16 mouse cellular contexts compared by ENCODE assay signal in the genomic region with DNA sequence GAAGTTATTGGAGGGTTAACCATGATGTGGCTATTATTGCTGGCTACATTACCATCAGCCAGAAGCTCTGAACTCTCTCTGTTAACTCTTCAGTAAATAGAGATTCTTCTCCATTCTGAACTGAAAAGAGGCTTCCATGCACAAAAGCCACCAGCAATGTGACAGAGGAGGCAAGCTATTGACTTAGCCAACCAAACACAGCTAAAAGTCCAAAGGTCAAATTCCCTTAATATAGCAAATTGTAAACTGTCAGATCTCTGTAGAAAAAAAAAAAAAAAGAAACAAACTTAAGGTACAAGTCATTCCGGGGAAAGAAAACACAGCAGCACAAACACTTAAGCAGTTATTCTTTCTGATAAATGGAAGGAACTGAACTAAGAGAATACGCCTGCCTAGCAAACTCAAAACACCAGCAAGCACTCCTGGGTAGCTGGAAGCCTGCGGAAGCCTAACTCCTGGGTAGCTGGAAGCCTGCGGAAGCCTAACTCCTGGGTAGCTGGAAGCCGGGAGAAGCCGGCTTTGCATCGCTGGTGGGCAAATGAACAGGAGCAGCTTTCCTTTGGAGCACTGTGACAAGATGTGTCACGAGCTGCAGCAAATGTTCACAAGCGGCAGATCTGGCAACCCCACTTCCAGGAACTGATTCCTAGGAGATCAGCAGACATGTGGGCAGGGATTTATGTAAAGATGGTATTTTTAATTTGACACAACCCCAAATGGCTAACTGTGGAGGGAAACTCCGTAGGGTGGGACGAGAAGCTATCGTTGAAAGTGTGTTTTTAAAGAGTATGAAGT.
DNase-seq lines count a peak whose midpoint lies in the region; ATAC-seq lines count a peak whose summit lies in the region.
"Had no signal": no experiment of that assay in that cellular context is flagged by ENCODE, and none has a peak within 500 bp of the region (broad histone marks: within the 10 kb centered on the region; RNA-seq: fewer than 3 reads in every experiment).

No protein-coding gene starts in this region.

- H3K9ac ChIP-seq in hindbrain, embryonic 16.5 days (ENCODE audit: low read depth, low read length): no peak overlapping the region
- H3K9ac ChIP-seq in lung, embryonic 16.5 days (ENCODE audit: low read length): no peak overlapping the region
- H3K9ac ChIP-seq in hindbrain, embryonic 15.5 days: no peak overlapping the region
- H3K9ac ChIP-seq in liver, embryonic 15.5 days: no peak overlapping the region
- H3K9ac ChIP-seq: embryonic facial prominence, embryonic 12.5 days; heart, embryonic 12.5 days had no signal

- 65% methylated on average over 12 of the region's 12 CpGs for WGBS in hindbrain, embryonic 10.5 days
- WGBS in hindbrain, embryonic 16.5 days: 42% methylated on average over 12 of the region's 12 CpGs
- WGBS in lung, embryonic 16.5 days: 48% methylated on average over 12 of the region's 12 CpGs
- WGBS in hindbrain, embryonic 15.5 days: 39% methylated on average over 12 of the region's 12 CpGs
- WGBS in liver, embryonic 15.5 days (ENCODE audit: insufficient replicate concordance): 62% methylated on average over 12 of the region's 12 CpGs

- no peak for ATAC-seq in hindbrain, embryonic 16.5 days
- no peak; the same call in 1 of the 2 replicates for ATAC-seq in lung, embryonic 16.5 days (ENCODE audit: low read depth)
- ATAC-seq in hindbrain, embryonic 15.5 days (ENCODE audit: low FRiP score, low read depth): no peak
- ATAC-seq in liver, embryonic 15.5 days (ENCODE audit: insufficient read depth): no peak
- ATAC-seq: CD4-positive, CD25-positive, alpha-beta regulatory T cell, adult 4 months had no signal

- peak overlapping the region; percentile 50; the same call in 1 of the 2 replicates for H3K27ac ChIP-seq in hindbrain, embryonic 10.5 days
- no peak overlapping the region for H3K27ac ChIP-seq in hindbrain, embryonic 16.5 days (ENCODE audit: low read depth, low read length)
- H3K27ac ChIP-seq in lung, embryonic 16.5 days (ENCODE audit: low read length): peak overlapping the region; percentile 60; the same call in 1 of the 2 replicates
- peak overlapping the region; percentile 42 for H3K27ac ChIP-seq in hindbrain, embryonic 15.5 days (replicated peaks)
- peak overlapping the region; percentile 19; the same call in 1 of the 2 replicates for H3K27ac ChIP-seq in liver, embryonic 15.5 days (replicated peaks)
- H3K27ac ChIP-seq: embryonic facial prominence, embryonic 12.5 days had no signal

- H3K9me3 ChIP-seq in hindbrain, embryonic 10.5 days: no peaks in the 10 kb centered on the region
- H3K9me3 ChIP-seq in hindbrain, embryonic 16.5 days (ENCODE audit: control insufficient read depth, low read length): no peaks in the 10 kb centered on the region
- H3K9me3 ChIP-seq in lung, embryonic 16.5 days (ENCODE audit: control insufficient read depth, low read length): no peaks in the 10 kb centered on the region
- H3K9me3 ChIP-seq in hindbrain, embryonic 15.5 days: no peaks in the 10 kb centered on the region
- no peaks in the 10 kb centered on the region for H3K9me3 ChIP-seq in liver, embryonic 15.5 days (replicated peaks)
- H3K9me3 ChIP-seq: embryonic facial prominence, embryonic 12.5 days; heart, embryonic 12.5 days had no signal

- H3K36me3 ChIP-seq in hindbrain, embryonic 10.5 days: peaks cover 5% of the 10 kb centered on the region; the same call in 1 of the 2 replicates
- no peaks in the 10 kb centered on the region for H3K36me3 ChIP-seq in hindbrain, embryonic 16.5 days (ENCODE audit: control insufficient read depth, insufficient read depth, low read length)
- H3K36me3 ChIP-seq in lung, embryonic 16.5 days (ENCODE audit: control insufficient read depth, insufficient read depth, low read length): no peaks in the 10 kb centered on the region
- peaks cover 4% of the 10 kb centered on the region; the same call in 1 of the 2 replicates for H3K36me3 ChIP-seq in hindbrain, embryonic 15.5 days
- no peaks in the 10 kb centered on the region for H3K36me3 ChIP-seq in liver, embryonic 15.5 days (replicated peaks)
- H3K36me3 ChIP-seq: embryonic facial prominence, embryonic 12.5 days had no signal

- H3K4me3 ChIP-seq in hindbrain, embryonic 10.5 days: no peak overlapping the region
- H3K4me3 ChIP-seq in hindbrain, embryonic 16.5 days (ENCODE audit: low read length): no peak overlapping the region
- H3K4me3 ChIP-seq in lung, embryonic 16.5 days (ENCODE audit: low read length): no peak overlapping the region
- H3K4me3 ChIP-seq in hindbrain, embryonic 15.5 days: no peak overlapping the region
- no peak overlapping the region for H3K4me3 ChIP-seq in liver, embryonic 15.5 days (replicated peaks)
- H3K4me3 ChIP-seq: embryonic facial prominence, embryonic 12.5 days; heart, embryonic 12.5 days had no signal

- H3K27me3 ChIP-seq in hindbrain, embryonic 10.5 days (ENCODE audit: insufficient read depth, poor library complexity, severe bottlenecking): no peaks in the 10 kb centered on the region
- H3K27me3 ChIP-seq in hindbrain, embryonic 16.5 days (replicated peaks; ENCODE audit: control insufficient read depth, insufficient read depth, low read length): no peaks in the 10 kb centered on the region
- H3K27me3 ChIP-seq in lung, embryonic 16.5 days (ENCODE audit: control insufficient read depth, insufficient read depth, low read depth, low read length): no peaks in the 10 kb centered on the region
- no peaks in the 10 kb centered on the region for H3K27me3 ChIP-seq in hindbrain, embryonic 15.5 days
- H3K27me3 ChIP-seq in liver, embryonic 15.5 days: no peaks in the 10 kb centered on the region
- H3K27me3 ChIP-seq: embryonic facial prominence, embryonic 12.5 days; heart, embryonic 12.5 days had no signal

- H3K4me2 ChIP-seq in hindbrain, embryonic 16.5 days (ENCODE audit: low read length): no peak overlapping the region
- no peak overlapping the region for H3K4me2 ChIP-seq in lung, embryonic 16.5 days (ENCODE audit: low read depth, low read length)
- H3K4me2 ChIP-seq in hindbrain, embryonic 15.5 days: no peak overlapping the region; the same call in 1 of the 2 replicates
- H3K4me2 ChIP-seq in liver, embryonic 15.5 days: peak overlapping the region; percentile 27
- H3K4me2 ChIP-seq: embryonic facial prominence, embryonic 12.5 days; heart, embryonic 12.5 days had no signal

- H3K4me1 ChIP-seq in hindbrain, embryonic 10.5 days (replicated peaks): peaks cover 32% of the 10 kb centered on the region
- H3K4me1 ChIP-seq in hindbrain, embryonic 16.5 days (ENCODE audit: control insufficient read depth, insufficient read depth, low read depth, low read length): peaks cover 27% of the 10 kb centered on the region
- peaks cover 7% of the 10 kb centered on the region; the same call in 1 of the 2 replicates for H3K4me1 ChIP-seq in lung, embryonic 16.5 days (replicated peaks; ENCODE audit: control insufficient read depth, insufficient read depth, low read length)
- peaks cover 52% of the 10 kb centered on the region for H3K4me1 ChIP-seq in hindbrain, embryonic 15.5 days (replicated peaks)
- H3K4me1 ChIP-seq in liver, embryonic 15.5 days (replicated peaks): peaks cover 2% of the 10 kb centered on the region; the same call in 1 of the 2 replicates

- DNase-seq in hindbrain, embryonic 10.5 days (ENCODE audit: low spot score): no peak
- no peak for DNase-seq in lung, postnatal 25 days (ENCODE audit: low spot score)
- DNase-seq in spleen, adult 12 weeks (ENCODE audit: low spot score): no peak
- DNase-seq in adrenal gland, postnatal 4 days (ENCODE audit: low spot score in 2 of 2): no peak
- DNase-seq: adrenal gland, adult 8-10 months; kidney, adult 18-20 months; layer of hippocampus, postnatal 36 days; lung, postnatal 36 days; thymus, postnatal 4 days had no signal
